Comparison of ENCODE assay signal across 9 mouse cellular contexts in the genomic region with DNA sequence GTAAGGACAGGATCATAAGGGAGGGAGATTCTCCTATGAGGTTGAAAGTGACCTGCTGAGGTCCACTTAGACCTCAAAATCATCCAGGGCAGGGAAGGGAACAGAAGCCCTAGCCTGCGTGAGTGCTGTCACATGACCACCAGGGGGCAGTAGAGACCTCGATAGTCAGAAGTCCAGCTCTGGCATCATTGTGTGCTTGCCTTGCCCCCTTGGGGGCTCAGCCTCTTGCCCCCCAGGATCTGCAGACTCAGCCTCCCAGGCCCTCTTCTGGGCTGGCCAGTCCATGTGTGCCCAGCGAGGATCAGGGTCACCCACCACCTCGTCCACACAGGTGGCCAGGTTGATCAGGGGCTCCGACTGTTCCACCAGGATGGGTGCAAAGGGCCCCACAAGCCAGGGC. TPM values are rescaled to one million over a fixed set of nuclear protein-coding genes. Genes with fewer than 3 reads are reported as not detected.
DNase-seq lines count a peak whose midpoint lies in the region; ATAC-seq and TF ChIP-seq lines count a peak whose summit lies in the region.
"Had no signal": no experiment of that assay in that cellular context is flagged by ENCODE, and none has a peak within 500 bp of the region (broad histone marks: within the 10 kb centered on the region; RNA-seq: fewer than 3 reads in every experiment).

No protein-coding gene starts in this region.

- 40% methylated on average over 5 of the region's 5 CpGs for WGBS in liver, postnatal 0 days (ENCODE audit: insufficient replicate concordance)
- WGBS in olfactory bulb, adult 2 months, result 54% methylated on average over 5 of the region's 5 CpGs

- H3K27me3 ChIP-seq in liver, postnatal 0 days (ENCODE audit: insufficient read depth, low read length), result no peaks in the 10 kb centered on the region

- peak; percentile 64 for ATAC-seq in erythroid progenitor cell, adult 5-6 weeks (replicated peaks; ENCODE audit: low FRiP score, poor library complexity, severe bottlenecking)
- 0 out of 2 replicates have a peak, but pooled peaks have one; percentile 12 for ATAC-seq in liver, postnatal 0 days

- H3K36me3 ChIP-seq in liver, postnatal 0 days (replicated peaks; ENCODE audit: insufficient read depth, low read length), result peaks cover 2% of the 10 kb centered on the region; the same call in 1 of the 2 replicates

- H3K4me1 ChIP-seq in liver, postnatal 0 days (ENCODE audit: insufficient read depth), result peaks cover 23% of the 10 kb centered on the region
- peaks cover under 1% of the 10 kb centered on the region; the same call in 1 of the 2 replicates for H3K4me1 ChIP-seq in olfactory bulb, adult 2 months (ENCODE audit: control insufficient read depth, insufficient read depth, low read length)

- H3K9me3 ChIP-seq in liver, postnatal 0 days (ENCODE audit: low read length), result no peaks in the 10 kb centered on the region

- H3K4me3 ChIP-seq in liver, postnatal 0 days (ENCODE audit: low read depth, low read length), result no peak overlapping the region
- no peak overlapping the region for H3K4me3 ChIP-seq in olfactory bulb, adult 2 months (ENCODE audit: insufficient read depth, low read depth, low read length)

- H3K9ac ChIP-seq in liver, postnatal 0 days (replicated peaks), result no peak overlapping the region

- H3K27ac ChIP-seq in liver, postnatal 0 days (ENCODE audit: low read depth), result no peak overlapping the region
- H3K27ac ChIP-seq in olfactory bulb, adult 2 months (ENCODE audit: insufficient read depth, low read depth, low read length), result no peak overlapping the region

- DNase-seq in right cerebral cortex, adult 2 months (ENCODE audit: low spot score in 2 of 2), result peak; percentile 63 to 70
- no peak for DNase-seq in right cerebral cortex, postnatal 36 days (ENCODE audit: low spot score in 2 of 2)
- peak; percentile 58 for DNase-seq in c-Kit-negative CD71-positive TER-119-positive erythroid progenitor cells, embryonic 14.5 days (ENCODE audit: low read depth, low spot score)
- peak; percentile 45 for DNase-seq in kidney, adult 11 months
- DNase-seq in liver, postnatal 0 days, result peak; percentile 80
- DNase-seq in urinary bladder, postnatal 4 days (ENCODE audit: low spot score in 2 of 2), result no peak

- peak; percentile 92 for TF ChIP-seq CTCF in liver, postnatal 0 days (IDR thresholded peaks at IDR 0.05; ENCODE audit: low read depth)
- TF ChIP-seq CTCF in olfactory bulb, adult 2 months (IDR thresholded peaks at IDR 0.05; ENCODE audit: insufficient read depth, low read depth, low read length), result peak; percentile 80; the same call in 1 of the 2 replicates

- H3K4me2 ChIP-seq in liver, postnatal 0 days (ENCODE audit: low read depth, low read length), result no peak overlapping the region

- no peak for TF ChIP-seq POLR2A in olfactory bulb, adult 2 months (IDR thresholded peaks at IDR 0.05; ENCODE audit: insufficient read depth, low read depth, low read length)

- TF ChIP-seq EP300 in liver, postnatal 0 days (IDR thresholded peaks at IDR 0.05; ENCODE audit: low read depth), result no peak

RNA-seq across cellular contexts. Expression of gene Plin4, which starts 2.3 kb away (rescaled TPM):
- not detected in 2 replicates for total RNA-seq in erythroid progenitor cell, adult 5-6 weeks (2015; ENCODE audit: low replicate concordance)
- not detected in 2 replicates for total RNA-seq in erythroid progenitor cell, adult 5-6 weeks (2017; ENCODE audit: low replicate concordance)
- polyA plus RNA-seq in liver, postnatal 0 days (2015; fragmentation: Nextera tagmentation; extraction: Ambion mirVana), result 0.12 and 0.24 TPM in 2 replicates
- not detected in 2 replicates for polyA plus RNA-seq in olfactory bulb, adult 2 months (2012; ENCODE audit: insufficient read depth, insufficient read length, low replicate concordance, missing spikeins)

RNA-seq across cellular contexts. Expression of gene Plin5, which starts 5.5 kb away (rescaled TPM):
- not detected in 2 replicates for total RNA-seq in erythroid progenitor cell, adult 5-6 weeks (2015; ENCODE audit: low replicate concordance)
- total RNA-seq in erythroid progenitor cell, adult 5-6 weeks (2017; ENCODE audit: low replicate concordance), result not detected in 2 replicates
- polyA plus RNA-seq in liver, postnatal 0 days (2015; fragmentation: Nextera tagmentation; extraction: Ambion mirVana), result 57.3 and 58.4 TPM in 2 replicates
- not detected in 2 replicates for polyA plus RNA-seq in olfactory bulb, adult 2 months (2012; ENCODE audit: insufficient read depth, insufficient read length, low replicate concordance, missing spikeins)

RNA-seq across cellular contexts. Expression of gene Lrg1, which starts 9.9 kb away (rescaled TPM):
- total RNA-seq in erythroid progenitor cell, adult 5-6 weeks (2015; ENCODE audit: low replicate concordance), result 1.7 and 8.6 TPM in 2 replicates
- total RNA-seq in erythroid progenitor cell, adult 5-6 weeks (2017; ENCODE audit: low replicate concordance), result 3.9 and 6.9 TPM in 2 replicates
- polyA plus RNA-seq in liver, postnatal 0 days (2015; fragmentation: Nextera tagmentation; extraction: Ambion mirVana), result 256 and 269 TPM in 2 replicates
- not detected in 2 replicates for polyA plus RNA-seq in olfactory bulb, adult 2 months (2012; ENCODE audit: insufficient read depth, insufficient read length, low replicate concordance, missing spikeins)
- polyA plus RNA-seq: stomach, embryonic 14.5 days had no signal

RNA-seq across cellular contexts. Expression of gene Sema6b, which starts 28.3 kb away (rescaled TPM):
- total RNA-seq in erythroid progenitor cell, adult 5-6 weeks (2015; ENCODE audit: low replicate concordance), result 1.4 TPM in 1 of 2 replicates, not detected in the other
- total RNA-seq in erythroid progenitor cell, adult 5-6 weeks (2017; ENCODE audit: low replicate concordance), result 0.83 TPM in 1 of 2 replicates, not detected in the other
- polyA plus RNA-seq in liver, postnatal 0 days (2015; fragmentation: Nextera tagmentation; extraction: Ambion mirVana), result 0.56 and 0.62 TPM in 2 replicates
- polyA plus RNA-seq in olfactory bulb, adult 2 months (2012; ENCODE audit: insufficient read depth, insufficient read length, low replicate concordance, missing spikeins), result not detected in 2 replicates

RNA-seq across cellular contexts. Expression of gene Hdgfl2, which starts 32.4 kb away (rescaled TPM):
- total RNA-seq in erythroid progenitor cell, adult 5-6 weeks (2015; ENCODE audit: low replicate concordance), result 36.5 and 71.4 TPM in 2 replicates
- total RNA-seq in erythroid progenitor cell, adult 5-6 weeks (2017; ENCODE audit: low replicate concordance), result 125 and 144 TPM in 2 replicates
- 24.8 and 27.7 TPM in 2 replicates for polyA plus RNA-seq in liver, postnatal 0 days (2015; fragmentation: Nextera tagmentation; extraction: Ambion mirVana)
- 483 TPM in 1 of 2 replicates, not detected in the other for polyA plus RNA-seq in olfactory bulb, adult 2 months (2012; ENCODE audit: insufficient read depth, insufficient read length, low replicate concordance, missing spikeins)

Comparison
In these comparisons a context has a peak if more than half of its experiments do, and no peak if none do; other contexts are left out.
1. DNase-seq: peak in right cerebral cortex, adult 2 months (2 of 2), c-Kit-negative CD71-positive TER-119-positive erythroid progenitor cells, embryonic 14.5 days (single experiment), kidney, adult 11 months (single experiment) and liver, postnatal 0 days (single experiment); none in right cerebral cortex, postnatal 36 days (0 of 2) and urinary bladder, postnatal 4 days (0 of 2).
2. RNA of gene Plin5, which starts 5.5 kb away (polyA plus RNA-seq): 57.3 to 58.4 TPM in liver, postnatal 0 days; not detected in olfactory bulb, adult 2 months; every median in the first group is over 10 times any median in the second.
3. RNA of gene Lrg1, which starts 9.9 kb away (polyA plus RNA-seq): 256 to 269 TPM in liver, postnatal 0 days; not detected in olfactory bulb, adult 2 months; every median in the first group is over 100 times any median in the second.